Mouse (Mus musculus) cerebellum, adult 11 months (tissue): ENCODE measurements around the gene Gucy2g.
"Not testable (repeated sequence)": the region's sequence is repeated elsewhere in the genome, so short reads cannot be mapped to it uniquely, and the experiment has no call there.

Experiments used
- DNase-seq: peaks from one replicate; pipeline ENCODE4 v3.0.0; 2022

Gucy2g gene

GRCm38 (mm10) chr19:55157029-55157428, 84.0 kb downstream of the Gucy2g start:
- no peak for DNase-seq

GRCm38 (mm10) chr19:55152983-55153382, 88.1 kb downstream of the Gucy2g start:
- DNase-seq, result no peak

GRCm38 (mm10) chr19:55152274-55152673, 88.8 kb downstream of the Gucy2g start:
- not testable (repeated sequence) for DNase-seq

GRCm38 (mm10) chr19:55149646-55150045, 91.4 kb downstream of the Gucy2g start:
- no peak for DNase-seq

- no peak for DNase-seq
Measured at GRCm38 (mm10) chr19:55148109-55148508, 92.9 kb downstream of the Gucy2g start.
